Mouse (Mus musculus): ENCODE measurements around the gene Vmn2r19. TPM values are rescaled to one million over a fixed set of nuclear protein-coding genes. Genes with fewer than 3 reads are reported as not detected.

The Vmn2r19 gene
- polyA plus RNA-seq (2012; rRNA removed): not detected in 2 replicates

DNA sequence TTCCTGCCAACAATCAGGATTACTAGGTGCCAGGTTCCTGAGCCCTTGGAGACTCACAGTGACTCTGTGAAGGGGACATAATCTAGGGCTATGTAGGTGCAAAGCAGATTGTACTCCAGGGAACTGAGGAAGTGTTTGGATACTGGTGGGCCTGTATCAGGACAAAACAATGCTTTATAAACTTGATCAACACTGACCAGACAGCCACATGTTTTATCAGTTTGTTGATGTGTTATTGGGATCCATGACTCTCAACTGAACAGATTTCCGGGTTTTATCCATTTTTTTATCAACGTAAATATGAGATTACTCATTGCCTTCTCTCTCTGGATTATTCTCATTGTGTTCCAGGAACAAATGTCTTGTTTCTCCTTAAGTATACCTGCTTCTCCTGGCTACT, at the start of gene Vmn2r19:
Gene Vmn2r19 (plus strand): TSS at position 301 of the 400 bp plus-strand sequence.

DNA sequence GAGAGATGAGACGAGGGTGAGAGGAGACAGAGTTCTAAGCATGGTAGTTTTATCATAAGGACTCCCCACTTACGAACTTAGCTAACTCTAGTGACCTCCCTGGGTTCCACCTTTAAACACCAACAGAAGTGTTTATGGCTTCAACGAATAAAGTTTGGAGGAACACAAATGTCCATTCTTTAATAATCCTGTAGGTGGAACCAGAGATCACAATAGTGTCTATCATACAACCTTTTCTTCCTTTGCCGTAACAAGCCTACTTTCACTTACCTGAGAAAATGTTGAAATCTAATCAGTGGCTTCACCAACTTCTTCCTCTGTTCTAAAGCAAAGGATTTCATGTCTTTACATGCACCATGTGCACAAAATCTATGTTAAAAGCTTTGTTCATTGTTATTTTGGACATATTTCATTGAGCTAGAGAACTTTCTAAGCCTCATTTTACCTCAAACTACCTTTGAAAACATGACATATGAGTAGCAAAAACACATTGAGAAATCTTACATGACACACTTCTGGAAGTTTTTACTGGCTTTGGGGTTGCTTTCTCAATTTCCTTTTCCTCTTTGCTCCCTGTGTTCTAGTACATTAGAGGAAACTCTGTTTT, 46.5 kb upstream of the Vmn2r19 start, which contains the start of gene Clec4d:
Gene Clec4d (plus strand): TSS at position 557 of the 607 bp plus-strand sequence.

DNA sequence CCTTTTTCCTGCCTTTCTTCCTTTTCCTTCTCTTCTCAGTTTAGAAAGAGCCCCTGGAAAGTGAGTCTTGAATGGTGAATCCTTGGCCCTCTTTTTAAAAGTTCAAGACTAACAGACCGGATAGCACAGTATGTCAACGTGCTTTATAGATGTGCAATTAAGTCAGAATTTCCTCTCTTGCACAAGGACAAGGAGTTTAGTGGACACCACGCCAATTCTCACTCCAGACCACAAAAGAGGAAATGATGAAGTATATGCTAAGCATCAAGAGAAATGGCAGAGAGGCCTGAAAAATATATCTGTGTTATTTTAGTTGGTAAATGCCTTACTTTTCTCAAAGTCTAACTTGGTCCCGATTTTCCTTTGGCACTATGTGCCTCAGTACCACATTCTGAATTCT, 18.4 kb upstream of the Vmn2r19 start, which contains the start of gene Clec4e:
Gene Clec4e (minus strand): TSS at position 118 of the 400 bp plus-strand sequence.

Other genes starting within 250 kb of the Vmn2r19 start
- 1.4 and 1.7 TPM in 2 replicates for gene Clec4a2, start 201.9 kb upstream of the Vmn2r19 start, polyA plus RNA-seq (2012; rRNA removed)
- gene Clec4b2, start 135.4 kb upstream of the Vmn2r19 start, polyA plus RNA-seq (2012; rRNA removed): not detected in 2 replicates
- 3.6 and 4.0 TPM in 2 replicates for gene Clec4n, start 78.5 kb upstream of the Vmn2r19 start, polyA plus RNA-seq (2012; rRNA removed)
- gene Clec4d, start 46.2 kb upstream of the Vmn2r19 start, polyA plus RNA-seq (2012; rRNA removed): 0.55 and 1.1 TPM in 2 replicates
- gene Clec4e, start 18.5 kb upstream of the Vmn2r19 start, polyA plus RNA-seq (2012; rRNA removed): 0.15 and 0.44 TPM in 2 replicates
- not detected in 2 replicates for gene Vmn2r20, start 109.8 kb downstream of the Vmn2r19 start, polyA plus RNA-seq (2012; rRNA removed)
- not detected in 2 replicates for gene Vmn2r21, start 225.1 kb downstream of the Vmn2r19 start, polyA plus RNA-seq (2012; rRNA removed)